Mouse (Mus musculus) CH12.LX (cell line): ENCODE measurements around the gene Ankdd1b. TPM values are rescaled to one million over a fixed set of nuclear protein-coding genes. Genes with fewer than 3 reads are reported as not detected.

Source experiments
- DNase-seq: peaks from one replicate; pipeline ENCODE4 v3.0.0-alpha.2; 2013; ENCODE audit errors: extremely low read depth
- H3K27ac ChIP-seq: 2 replicates; pipeline ENCODE4 v1.5.1; 2012; ENCODE audit warnings: low read depth, mild to moderate bottlenecking, control low read depth, moderate library complexity; ENCODE audit not compliant: insufficient read depth
- H3K27me3 ChIP-seq: replicated peaks from 2 replicates; pipeline ENCODE3; 2012; ENCODE audit warnings: inconsistent platforms
- H3K36me3 ChIP-seq, 2 experiments: replicated peaks in 1 of 2; 2 replicates each; pipeline versions ENCODE3 to v1.6.1; 2012; ENCODE audit warnings: inconsistent platforms in 1 of 2, low read length in 1 of 2, mild to moderate bottlenecking in 1 of 2, mixed read lengths in 1 of 2, moderate library complexity in 1 of 2; ENCODE audit not compliant: control insufficient read depth in 1 of 2, insufficient read depth in 1 of 2
- H3K4me1 ChIP-seq, 2 experiments: 2 replicates each; pipeline ENCODE4 v1.6.1; 2012; ENCODE audit warnings: inconsistent platforms in 1 of 2, moderate library complexity in 1 of 2; ENCODE audit not compliant: insufficient read depth in 2 of 2, control insufficient read depth in 1 of 2
- H3K4me2 ChIP-seq: 2 replicates; pipeline ENCODE4 v1.6.1; 2012; ENCODE audit warnings: low read depth, mild to moderate bottlenecking, control low read depth; ENCODE audit not compliant: poor library complexity, insufficient read depth, severe bottlenecking
- H3K4me3 ChIP-seq, 3 experiments: fragments of 150-350 bp in 1 of 3; sonication (generic) in 1 of 3; replicated peaks in 1 of 3; 2 replicates each; pipeline versions ENCODE3 to v1.5.1; 2011 to 2012; ENCODE audit warnings: low read depth in 2 of 3, low read length in 2 of 3, mild to moderate bottlenecking in 2 of 3, moderate library complexity in 2 of 3, control low read depth in 1 of 3, improper control_type of control experiment in 1 of 3, inconsistent platforms in 1 of 3, mixed read lengths in 1 of 3; ENCODE audit not compliant: poor library complexity in 1 of 3
- H3K79me2 ChIP-seq: replicated peaks from 2 replicates; pipeline ENCODE4 v1.6.1; 2012; ENCODE audit warnings: mild to moderate bottlenecking, moderate library complexity; ENCODE audit not compliant: control insufficient read depth, poor library complexity, insufficient read depth, severe bottlenecking; ENCODE audit errors: extremely low read depth
- H3K9ac ChIP-seq: 2 replicates; pipeline ENCODE4 v1.6.1; 2012; ENCODE audit warnings: low read depth, mild to moderate bottlenecking, control low read depth, moderate library complexity; ENCODE audit not compliant: insufficient read depth
- H3K9me3 ChIP-seq: replicated peaks from 2 replicates; pipeline ENCODE3; 2012; ENCODE audit warnings: low read length, inconsistent platforms, mixed read lengths
- BHLHE40 ChIP-seq: IDR thresholded peaks from 2 replicates; pipeline ENCODE4 v1.6.1; 2011; ENCODE audit warnings: mild to moderate bottlenecking, low read depth, low read length, improper control_type of control experiment
- CHD2 ChIP-seq: IDR thresholded peaks from 2 replicates; pipeline ENCODE4 v1.6.1; 2011; ENCODE audit warnings: low read length, improper control_type of control experiment
- CTCF ChIP-seq, 2 experiments: IDR thresholded peaks in 1 of 2; conservative IDR thresholded peaks in 1 of 2; 2 replicates each; pipeline ENCODE4 v1.5.1; 2011 to 2012; ENCODE audit warnings: low read depth in 2 of 2, low read length in 2 of 2, improper control_type of control experiment in 1 of 2, inconsistent platforms in 1 of 2, mild to moderate bottlenecking in 1 of 2, moderate library complexity in 1 of 2
- ELF1 ChIP-seq: IDR thresholded peaks from 2 replicates; pipeline ENCODE4 v1.6.1; 2014; ENCODE audit warnings: low read depth, mild to moderate bottlenecking, inconsistent platforms, low read length, improper control_type of control experiment
- HCFC1 ChIP-seq: IDR thresholded peaks from 2 replicates; pipeline ENCODE4 v1.6.1; 2012; ENCODE audit warnings: low read depth, mild to moderate bottlenecking, inconsistent platforms, low read length, improper control_type of control experiment
- MEF2A ChIP-seq: IDR thresholded peaks from 2 replicates; pipeline ENCODE4 v1.6.1; 2014; ENCODE audit warnings: low read depth, mild to moderate bottlenecking, inconsistent platforms, low read length, improper control_type of control experiment, borderline replicate concordance
- NELFE ChIP-seq: IDR thresholded peaks from 2 replicates; pipeline ENCODE4 v1.6.1; 2011; ENCODE audit warnings: low read depth, low read length, improper control_type of control experiment
- RAD21 ChIP-seq: IDR thresholded peaks from 2 replicates; pipeline ENCODE4 v1.6.1; 2011; ENCODE audit warnings: low read depth, mild to moderate bottlenecking, low read length, improper control_type of control experiment, moderate library complexity
- SIN3A ChIP-seq: IDR thresholded peaks from 2 replicates; pipeline ENCODE4 v1.6.1; 2012; ENCODE audit warnings: low read length, improper control_type of control experiment, inconsistent platforms
- SMC3 ChIP-seq: IDR thresholded peaks from 2 replicates; pipeline ENCODE4 v1.6.1; 2011; ENCODE audit warnings: low read depth, low read length, improper control_type of control experiment
- TBP ChIP-seq: conservative IDR thresholded peaks from 2 replicates; pipeline ENCODE4 v1.6.1; 2011; ENCODE audit warnings: low read depth, low read length, improper control_type of control experiment
- ZKSCAN1 ChIP-seq: IDR thresholded peaks from 2 replicates; pipeline ENCODE4 v1.6.1; 2012; ENCODE audit warnings: low read depth, inconsistent platforms, low read length, improper control_type of control experiment, borderline replicate concordance
- dilution Hi-C: fragments of 300-500 bp; cut with MboI; formaldehyde crosslinking; loops from 2 replicates; pipeline ENCODE4 v1.14.3; 2020; ENCODE audit warnings: low sequenced_read_pairs; ENCODE audit not compliant: extremely low pct_unique_long_range_greater_than_20kb, extremely low pct_ligation_motif_present
- in situ Hi-C: fragments of 300-500 bp; cut with MboI; formaldehyde crosslinking; loops from 3 replicates; pipeline ENCODE4 v1.14.3; 2019; ENCODE audit warnings: low sequenced_read_pairs, low pct_ligation_motif_present, low pct_unique_long_range_greater_than_20kb, mixed read lengths
- polyA plus RNA-seq: library from polyadenylated mRNA; unstranded; fragments of >175 nt; gene quantifications from 2 replicates; pipeline ENCODE4 v1.2.1, GENCODE M21; 2012; ENCODE audit warnings: low read depth; ENCODE audit not compliant: insufficient read length
- total RNA-seq, 2 experiments: library from RNA; depleted of rRNA; stranded (reverse); fragments of 300-350 nt in 1 of 2; fragments of >200 nt in 1 of 2; gene quantifications; 2 replicates each; pipeline ENCODE4 v1.2.3; 2012 to 2014

Ankdd1b gene
- total and polyA plus RNA-seq, 3 experiments: 0.08 TPM; not detected in 2

- no peak for TF ChIP-seq NELFE
- TF ChIP-seq ZKSCAN1: no peak
- TF ChIP-seq TBP: no peak
These were observed 93.1 kb downstream of the Ankdd1b start (continued) for GRCm38 (mm10) chr13:96377883-96378282.

GRCm38 (mm10) chr13:96376871-96377270, 94.1 kb downstream of the Ankdd1b start:
- Histone ChIP-seq H3K27ac (no peak overlapping the region), H3K9ac (no peak overlapping the region), H3K4me3 (no peak overlapping the region), H3K4me2 (no peak overlapping the region), H3K79me2 (no peaks in the 10 kb centered on the region), H3K36me3 (no peaks in the 10 kb centered on the region), H3K27me3 (no peaks in the 10 kb centered on the region), H3K4me1 (peaks cover 2 to 10% of the 10 kb centered on the region in 2 experiments; a peak in 1 of 4 replicates), H3K9me3 (no peaks in the 10 kb centered on the region)
- DNase-seq: no peak
- in situ Hi-C loops (loop anchor here (10.0 kb wide), 1 partner anchor 352 kb away; no protein-coding TSS in a partner anchor), dilution Hi-C loops (no loop called here)
- TF ChIP-seq HCFC1 (no peak), ELF1 (no peak), RAD21 (no peak)

- Histone ChIP-seq H3K9me3 (no peaks in the 10 kb centered on the region), H3K27me3 (no peaks in the 10 kb centered on the region), H3K4me1 (peaks cover 2 to 10% of the 10 kb centered on the region in 2 experiments; a peak in 1 of 4 replicates), H3K4me2 (no peak overlapping the region), H3K79me2 (no peaks in the 10 kb centered on the region), H3K9ac (no peak overlapping the region), H3K36me3 (no peaks in the 10 kb centered on the region), H3K27ac (no peak overlapping the region), H3K4me3 (no peak overlapping the region)
- TF ChIP-seq SIN3A (0 out of 2 replicates have a peak, but pooled peaks have one; percentile 24), ZKSCAN1 (no peak), HCFC1 (no peak), RAD21 (peak; percentile 48), MEF2A (no peak), CTCF (conservative IDR thresholded peaks at IDR 0.05 in 1 of 2, IDR thresholded peaks at IDR 0.05 in 1 of 2; ENCODE audit: low read depth in 2 of 2, low read length in 2 of 2) (peak in 1 of 2 experiments; percentile 64; a peak in 2 of 4 replicates), CHD2 (peak; percentile 51; the same call in 1 of the 2 replicates), SMC3 (peak; percentile 68), BHLHE40 (no peak)
- peak; percentile 68 for DNase-seq
- in situ Hi-C loops (loop anchor here (10.0 kb wide), 1 partner anchor 351 kb away; no protein-coding TSS in a partner anchor), dilution Hi-C loops (no loop called here)
These were observed 95.5 kb downstream of the Ankdd1b start for GRCm38 (mm10) chr13:96375519-96375918.

Other genes starting within 250 kb of the Ankdd1b start
- gene Poc5, start 82.9 kb downstream of the Ankdd1b start, total RNA-seq (2012; rRNA removed): 17.2 and 18.0 TPM in 2 replicates
- gene Poc5, start 82.9 kb downstream of the Ankdd1b start, total RNA-seq (2014; rRNA removed): 21.6 and 23.8 TPM in 2 replicates
- 31.0 and 37.5 TPM in 2 replicates for gene Poc5, start 82.9 kb downstream of the Ankdd1b start, polyA plus RNA-seq
- gene Gm17622, start 19.5 kb upstream of the Ankdd1b start, total RNA-seq (2012; rRNA removed): not detected in 2 replicates
- gene Gm17622, start 19.5 kb upstream of the Ankdd1b start, total RNA-seq (2014; rRNA removed): not detected in 2 replicates
- not detected in 2 replicates for gene Gm17622, start 19.5 kb upstream of the Ankdd1b start, polyA plus RNA-seq
- 12.9 and 13.3 TPM in 2 replicates for gene Polk, start 71.4 kb upstream of the Ankdd1b start, total RNA-seq (2012; rRNA removed)
- gene Polk, start 71.4 kb upstream of the Ankdd1b start, total RNA-seq (2014; rRNA removed): 10.4 and 12.7 TPM in 2 replicates
- 9.2 and 10.5 TPM in 2 replicates for gene Polk, start 71.4 kb upstream of the Ankdd1b start, polyA plus RNA-seq
- 7.0 and 9.6 TPM in 2 replicates for gene Col4a3bp, start 71.4 kb upstream of the Ankdd1b start, total RNA-seq (2012; rRNA removed)
- 11.9 and 15.9 TPM in 2 replicates for gene Col4a3bp, start 71.4 kb upstream of the Ankdd1b start, total RNA-seq (2014; rRNA removed)
- gene Col4a3bp, start 71.4 kb upstream of the Ankdd1b start, polyA plus RNA-seq: 10.8 and 14.8 TPM in 2 replicates
- gene Hmgcr, start 199.7 kb upstream of the Ankdd1b start, total RNA-seq (2012; rRNA removed): 71.6 and 81.1 TPM in 2 replicates
- gene Hmgcr, start 199.7 kb upstream of the Ankdd1b start, total RNA-seq (2014; rRNA removed): 85.1 and 118 TPM in 2 replicates
- 97.5 and 98.9 TPM in 2 replicates for gene Hmgcr, start 199.7 kb upstream of the Ankdd1b start, polyA plus RNA-seq